Mouse (Mus musculus) v-Abl transformed pro-B cells (cell line): ENCODE measurements around the gene Suclg1.

ENCODE experiments used
- in situ Hi-C, 2 experiments: fragments of 400-800 bp; cut with MboI; formaldehyde crosslinking; loops; one replicate each; pipeline ENCODE4 v1.15.1; 2025; ENCODE audit not compliant: unreplicated experiment in 2 of 2

Suclg1 gene

DNA sequence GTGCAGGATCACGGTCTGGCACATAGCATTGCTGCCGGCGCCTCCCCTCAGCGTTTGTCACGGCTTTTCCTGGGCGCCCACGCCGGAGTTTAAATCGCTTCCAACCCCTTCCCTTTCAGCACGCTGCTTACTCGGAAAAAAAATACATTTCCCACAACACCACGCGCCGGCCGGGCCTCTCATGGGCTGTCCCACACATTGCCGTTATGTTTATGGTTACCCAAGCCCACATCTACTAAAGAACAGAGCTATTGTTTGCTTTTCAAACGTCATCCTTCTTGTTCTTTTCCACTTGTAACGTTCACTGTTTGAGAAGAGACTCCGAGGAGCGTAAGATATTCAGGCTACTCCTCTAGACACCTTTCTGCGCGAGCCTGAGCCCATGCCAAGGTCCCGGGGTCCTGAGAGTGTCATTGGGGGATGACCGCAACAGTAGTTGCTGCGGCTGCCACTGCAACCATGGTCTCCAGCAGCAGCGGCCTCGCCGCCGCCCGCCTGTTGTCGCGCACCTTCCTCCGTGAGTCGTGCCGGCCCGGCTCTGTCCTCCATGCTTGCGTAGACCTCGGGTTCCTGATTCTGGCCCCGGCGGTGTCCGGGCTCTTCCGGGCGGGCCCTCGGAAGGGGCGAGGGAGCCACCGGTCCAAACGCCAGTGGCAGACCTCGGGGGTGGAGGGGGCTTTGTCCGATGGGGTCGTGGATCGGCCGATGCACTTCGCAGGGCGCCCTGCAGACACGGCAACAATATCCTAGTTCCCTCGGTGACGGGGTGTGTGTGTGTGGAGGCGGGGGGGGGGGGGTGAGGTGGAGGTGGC lies at the start of gene Suclg1:
Gene Suclg1 (plus strand): TSS at position 146 of the 812 bp plus-strand sequence.
- in situ Hi-C loops = no loop called here

DNA sequence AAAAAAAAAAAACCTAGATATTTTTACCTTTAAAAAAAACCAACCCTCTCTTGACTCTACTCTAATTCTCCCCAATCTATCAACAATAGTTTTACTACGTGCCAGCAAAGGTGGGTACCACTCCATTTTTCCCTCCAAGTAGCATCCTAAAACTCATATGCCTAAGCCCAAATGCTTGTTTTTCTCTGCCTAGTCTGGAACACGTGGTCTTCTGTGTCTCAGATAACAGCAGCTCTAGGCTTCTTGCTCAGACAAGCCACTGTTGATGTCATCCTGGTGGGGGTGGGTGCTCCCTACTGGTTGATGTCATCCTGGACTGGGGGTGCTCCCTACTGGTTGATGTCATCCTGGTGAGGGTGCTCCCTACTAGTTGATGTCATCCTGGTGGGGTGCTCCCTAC lies 44.5 kb upstream of the Suclg1 start:
- in situ Hi-C loops = no loop called here

DNA sequence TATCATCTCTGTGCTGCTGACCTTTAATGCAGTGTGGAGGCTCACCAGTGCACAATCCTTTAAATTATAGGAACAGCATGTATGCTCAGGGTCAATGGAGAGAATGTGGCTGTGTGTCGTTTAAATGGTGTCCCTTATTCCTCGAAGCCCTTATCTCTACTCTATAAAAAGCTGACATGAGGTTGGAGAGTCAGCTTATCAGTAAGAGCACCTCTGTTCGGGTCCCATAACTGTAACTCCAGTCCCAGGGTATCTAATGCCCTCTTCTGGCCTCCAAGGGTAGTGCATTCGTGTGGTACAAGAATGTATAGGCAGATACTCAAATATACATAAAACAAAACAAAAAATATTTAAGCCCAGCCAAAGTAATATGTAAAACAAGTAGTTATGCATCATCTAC lies 43.2 kb upstream of the Suclg1 start:
- in situ Hi-C loops = no loop called here

DNA sequence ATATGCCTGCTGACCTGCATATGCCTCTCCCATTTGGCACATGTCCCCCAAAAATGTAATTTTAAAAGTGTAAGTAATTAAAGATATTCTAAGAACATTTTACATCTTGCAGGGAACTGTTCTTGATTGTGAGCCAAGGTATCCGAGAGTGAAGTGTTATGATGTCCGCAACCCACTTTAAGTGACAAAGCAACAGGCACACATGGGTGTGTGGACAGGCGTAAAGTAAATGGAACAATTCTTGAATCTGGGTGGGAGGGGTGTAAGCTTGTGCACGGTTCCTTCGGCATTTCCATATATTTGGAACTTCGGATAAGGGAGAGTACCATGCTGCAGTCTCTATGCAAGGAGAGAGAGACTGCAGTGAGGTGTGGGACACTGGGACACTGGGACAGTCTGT lies 38.6 kb upstream of the Suclg1 start:
- in situ Hi-C loops = no loop called here

DNA sequence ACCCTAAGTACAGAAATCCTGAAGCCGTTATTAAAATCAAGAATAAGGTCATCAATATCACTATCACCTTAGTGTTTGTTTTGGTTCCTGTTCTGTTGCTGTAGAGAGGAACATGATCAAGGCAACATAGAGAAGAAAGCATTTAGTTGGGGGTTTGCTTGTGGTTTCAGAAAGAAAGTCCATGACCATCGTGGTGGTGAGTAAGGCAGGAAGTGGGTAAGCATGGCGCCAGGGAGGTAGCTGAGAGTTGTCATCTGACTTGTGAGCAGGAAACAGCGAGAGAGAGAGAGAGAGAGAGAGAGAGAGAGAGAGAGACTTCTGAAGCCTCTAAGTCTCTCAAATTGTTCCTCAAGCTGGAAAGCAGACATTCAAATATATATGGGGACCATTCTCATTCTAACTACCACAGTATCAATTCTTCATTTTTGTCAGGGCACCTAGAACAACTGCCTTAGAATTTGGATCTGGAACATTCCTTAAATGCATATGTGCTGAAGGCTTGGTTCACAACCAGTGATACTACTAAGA lies 37.7 kb upstream of the Suclg1 start:
- in situ Hi-C loops = no loop called here

DNA sequence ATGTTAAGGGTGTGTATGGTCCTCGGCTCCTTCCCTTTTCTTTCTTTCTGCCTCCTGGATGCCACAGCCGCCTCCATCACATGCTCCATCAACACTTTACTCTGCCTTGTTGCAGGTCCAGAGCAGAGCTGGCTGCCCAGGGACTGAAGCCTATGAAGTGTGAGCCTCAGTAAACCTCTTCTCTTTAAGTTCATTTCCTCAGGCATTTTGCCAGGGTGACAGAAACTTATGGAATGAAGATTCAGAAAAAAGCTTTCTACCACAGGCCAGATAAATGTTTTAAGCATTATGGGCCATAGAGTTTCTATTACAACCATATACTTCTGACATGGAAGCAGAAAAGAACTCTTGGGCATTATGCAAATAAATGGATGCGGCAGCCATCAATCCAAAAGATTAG lies 37.1 kb upstream of the Suclg1 start:
- in situ Hi-C loops = no loop called here

DNA sequence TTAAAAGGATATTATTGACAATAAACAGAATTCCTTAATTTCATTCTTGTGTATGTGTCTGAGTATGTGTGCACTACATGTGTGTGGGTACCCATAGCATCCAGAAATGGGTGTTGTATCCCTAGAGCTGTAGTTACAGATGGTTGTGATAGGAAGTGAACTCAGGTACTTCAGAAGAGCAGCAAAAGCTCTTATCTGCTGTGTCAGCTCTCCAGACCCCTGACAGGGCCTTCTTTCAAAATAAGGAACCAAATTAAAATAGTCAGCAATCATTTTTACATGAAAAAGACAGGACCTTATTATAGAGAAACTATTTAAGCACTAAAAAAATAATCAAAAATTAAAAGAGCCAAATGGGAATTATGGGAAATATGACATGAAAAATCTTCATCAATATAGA lies 36.6 kb upstream of the Suclg1 start:
- in situ Hi-C loops = no loop called here

DNA sequence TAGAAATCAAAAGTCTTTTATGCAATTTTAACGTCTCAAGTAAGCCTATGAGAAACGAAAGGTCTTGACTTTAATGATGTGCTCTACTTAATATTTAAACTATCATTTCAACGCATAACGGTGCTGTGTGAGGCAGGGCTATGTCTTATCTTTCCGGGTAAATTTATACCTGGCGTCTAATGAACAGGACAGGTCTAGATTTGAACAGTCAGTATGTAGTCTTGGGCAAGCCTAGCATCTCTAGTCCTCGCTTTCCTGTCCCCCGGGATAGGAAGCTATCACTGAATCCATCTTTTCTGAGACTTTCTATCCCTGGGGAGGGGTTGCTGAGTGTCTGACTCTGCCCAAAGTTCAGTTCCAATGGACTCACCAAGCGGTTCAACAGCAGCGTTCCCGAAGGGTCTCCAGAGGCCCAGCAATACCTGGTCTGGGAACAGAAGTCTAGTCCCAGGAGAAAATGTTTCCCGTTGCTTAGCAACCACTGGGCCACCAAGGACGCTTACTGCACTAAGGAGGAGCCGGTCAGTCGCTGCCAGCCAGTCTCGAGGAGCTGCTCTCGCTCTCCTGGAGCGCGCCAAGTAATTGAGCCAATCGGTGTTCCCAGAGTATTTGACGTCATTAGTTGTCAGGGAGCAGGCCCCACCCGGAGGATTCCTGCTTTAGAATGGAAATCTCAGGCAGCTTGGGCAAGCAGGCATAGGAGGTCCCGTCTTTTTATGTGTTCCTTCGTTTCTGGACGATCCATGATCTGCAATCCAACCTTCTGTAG lies 26.8 kb upstream of the Suclg1 start, which contains the start of gene Dnah6:
Gene Dnah6 (minus strand): TSS at position 463 of the 769 bp plus-strand sequence.
- in situ Hi-C loops = loop anchor here (5.0 to 10.0 kb wide), 3 partner anchors 277 to 587 kb away; no protein-coding TSS in a partner anchor

DNA sequence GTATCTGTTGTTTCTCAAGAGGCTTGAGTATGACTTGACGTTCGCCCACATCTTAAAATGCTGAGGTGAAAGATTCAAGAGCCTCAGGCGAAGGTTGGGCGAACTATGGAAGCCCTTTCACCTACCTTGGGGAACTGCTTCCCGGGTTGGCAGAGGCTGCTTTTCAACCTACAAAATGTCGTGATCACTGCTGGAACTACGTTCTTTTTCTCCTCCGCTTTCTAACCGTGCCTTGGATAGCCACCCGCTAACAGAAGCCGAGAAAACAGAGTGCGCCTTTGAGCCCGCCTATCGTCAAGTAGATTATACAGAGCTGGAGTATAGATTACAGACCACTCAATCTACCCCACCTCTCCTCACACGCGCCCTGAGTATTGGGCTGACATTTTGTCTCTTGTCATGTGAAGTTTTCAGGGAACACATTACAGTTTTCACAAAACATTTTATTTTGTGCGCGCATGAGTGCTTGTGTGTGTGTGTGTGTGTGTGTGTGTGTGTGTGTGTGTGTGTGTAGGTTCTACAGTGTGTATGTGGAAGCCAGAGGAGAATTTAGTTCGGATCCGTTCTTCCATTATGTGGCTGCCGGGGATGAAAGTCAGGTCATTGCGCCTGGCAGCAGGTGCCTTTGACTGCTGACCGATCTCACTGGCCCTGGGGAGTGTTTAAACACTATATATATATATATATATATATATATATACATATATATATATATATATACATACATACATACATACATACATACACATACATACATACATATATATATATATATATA lies 26.0 kb upstream of the Suclg1 start:
- in situ Hi-C loops = loop anchor here (5.0 to 10.0 kb wide), 3 partner anchors 277 to 587 kb away; no protein-coding TSS in a partner anchor

DNA sequence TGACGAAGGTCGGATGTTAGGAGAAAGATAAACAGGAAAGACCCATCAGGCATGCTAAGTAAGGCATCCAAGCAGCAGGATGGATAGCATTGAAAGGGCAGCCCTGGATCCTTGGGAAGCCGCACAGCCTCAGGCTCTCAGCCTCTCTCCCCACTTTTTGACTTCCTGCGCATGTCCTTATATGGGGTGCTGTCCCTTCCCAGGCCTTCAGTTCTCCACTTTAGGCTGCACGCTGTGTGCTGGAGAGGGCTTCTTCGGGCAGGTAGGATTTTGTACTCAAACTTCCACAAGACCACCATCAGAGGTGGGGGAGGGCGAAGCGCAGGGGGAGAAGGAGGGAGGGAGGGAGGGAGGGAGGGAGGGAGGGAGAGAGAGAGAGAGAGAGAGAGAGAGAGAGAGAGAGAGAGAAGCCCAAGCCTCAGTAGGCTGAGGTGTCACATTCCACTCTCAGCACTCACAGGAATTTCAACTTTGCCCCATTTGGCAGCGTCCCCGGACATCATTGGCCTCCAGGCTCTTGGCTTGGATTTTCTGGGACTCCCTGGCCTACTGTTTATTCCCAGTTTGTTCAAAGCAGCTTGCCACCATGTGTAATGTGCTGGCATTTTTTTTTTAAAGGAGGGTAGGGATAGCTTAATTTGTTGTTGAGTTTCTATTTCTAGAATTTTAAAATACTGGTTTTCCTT lies 25.2 kb upstream of the Suclg1 start:
- in situ Hi-C loops = loop anchor here (5.0 to 10.0 kb wide), 3 partner anchors 278 to 588 kb away; no protein-coding TSS in a partner anchor

DNA sequence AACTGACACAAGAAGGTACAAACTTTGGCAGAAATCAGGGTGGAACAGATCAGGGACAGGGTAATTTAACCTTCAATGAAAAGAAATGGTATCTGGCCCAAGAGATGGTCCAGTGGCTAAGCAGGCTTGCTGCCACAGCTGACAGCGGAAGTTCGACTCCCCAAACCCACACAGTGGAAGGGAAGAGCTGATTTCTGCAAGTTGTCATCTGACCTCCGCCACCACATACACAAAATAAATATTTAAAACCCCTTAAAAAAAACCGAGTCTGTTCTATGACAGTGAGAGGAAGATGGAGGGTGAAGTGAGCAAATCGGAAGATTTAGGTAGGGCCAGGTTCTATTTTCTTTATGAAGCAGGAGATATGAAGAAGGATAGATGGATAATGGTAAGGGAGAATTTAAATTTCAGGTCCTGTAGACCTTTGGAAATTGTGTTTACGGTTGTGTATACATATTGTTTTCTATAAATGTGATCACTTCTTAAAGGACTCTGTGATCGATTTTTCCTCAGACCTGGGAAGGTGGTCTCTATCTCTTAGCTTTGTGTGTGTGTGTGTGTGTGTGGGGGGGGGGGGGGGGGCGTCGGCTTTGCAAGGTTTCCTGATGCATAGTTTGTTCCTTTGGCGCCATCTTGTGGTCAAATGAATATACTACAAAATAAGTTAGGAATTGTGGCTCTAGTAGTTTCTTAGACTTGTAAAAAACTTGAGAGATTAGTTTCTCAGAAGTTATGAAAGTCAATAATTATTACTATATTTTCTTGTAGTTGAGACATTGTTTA lies 20.6 kb upstream of the Suclg1 start:
- in situ Hi-C loops = loop anchor here (5.0 to 10.0 kb wide), 3 partner anchors 283 to 593 kb away; no protein-coding TSS in a partner anchor

DNA sequence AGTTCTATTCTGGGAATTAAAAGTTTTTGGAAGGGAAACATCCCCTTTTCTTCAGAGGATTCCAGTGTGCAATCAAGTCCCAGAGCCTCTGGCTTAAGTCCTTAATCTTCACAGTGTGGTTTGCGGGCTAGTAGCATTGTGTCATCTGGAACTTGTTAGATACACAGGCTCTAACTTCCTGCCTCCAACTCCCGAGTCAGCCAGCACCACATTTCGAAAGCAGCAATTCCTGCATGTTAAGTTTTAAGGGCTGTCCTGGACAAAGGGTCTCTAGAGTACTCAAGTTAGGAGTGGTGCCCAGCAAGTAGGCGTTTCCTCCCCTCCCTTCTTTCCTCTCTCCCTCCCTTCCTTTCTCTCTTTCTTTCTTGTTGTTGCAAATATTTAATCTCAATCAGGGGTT lies 19.8 kb upstream of the Suclg1 start:
- in situ Hi-C loops = loop anchor here (5.0 to 10.0 kb wide), 3 partner anchors 284 to 594 kb away; no protein-coding TSS in a partner anchor

DNA sequence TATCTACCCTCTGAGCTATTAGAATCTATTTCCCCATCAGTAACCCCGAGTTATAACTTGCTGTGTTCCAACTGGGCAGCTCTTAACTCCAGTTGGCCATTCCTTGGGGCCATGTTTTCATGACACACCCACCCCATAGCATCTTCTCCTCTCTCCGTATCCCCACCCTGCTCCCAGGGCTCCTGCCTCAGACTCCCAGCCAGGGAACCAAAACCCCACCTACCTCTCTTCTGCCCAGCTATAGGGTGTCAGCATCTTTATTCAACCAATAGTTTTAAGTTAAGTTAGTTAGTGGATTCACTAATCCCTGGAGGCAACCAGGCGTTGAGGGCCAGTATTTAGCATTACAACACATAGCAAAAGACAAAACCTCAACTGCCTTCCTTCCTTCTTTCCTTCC lies 19.3 kb upstream of the Suclg1 start:
- in situ Hi-C loops = loop anchor here (5.0 to 10.0 kb wide), 3 partner anchors 284 to 594 kb away; no protein-coding TSS in a partner anchor

DNA sequence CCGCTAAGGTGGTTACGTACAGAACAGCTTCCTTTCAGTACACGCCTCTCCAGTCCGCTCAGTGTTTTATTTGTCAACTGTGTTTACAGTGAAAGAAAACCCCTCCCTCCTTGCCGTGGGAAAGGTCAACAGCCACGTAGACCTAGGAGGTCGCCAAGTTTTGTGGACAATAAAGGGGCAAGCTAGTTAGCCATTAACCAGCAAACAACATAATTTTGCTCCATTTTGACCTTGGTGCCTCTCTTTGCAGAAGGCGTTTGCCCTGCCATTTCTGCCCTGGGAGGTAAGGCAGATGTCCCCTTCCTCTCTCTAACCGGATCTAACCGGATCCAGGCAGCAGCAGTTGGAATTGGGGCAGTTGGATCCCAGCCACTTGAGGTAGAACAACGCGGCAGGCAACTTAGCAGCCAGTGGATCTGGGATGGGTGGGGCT lies 16.0 kb upstream of the Suclg1 start:
- in situ Hi-C loops = no loop called here

DNA sequence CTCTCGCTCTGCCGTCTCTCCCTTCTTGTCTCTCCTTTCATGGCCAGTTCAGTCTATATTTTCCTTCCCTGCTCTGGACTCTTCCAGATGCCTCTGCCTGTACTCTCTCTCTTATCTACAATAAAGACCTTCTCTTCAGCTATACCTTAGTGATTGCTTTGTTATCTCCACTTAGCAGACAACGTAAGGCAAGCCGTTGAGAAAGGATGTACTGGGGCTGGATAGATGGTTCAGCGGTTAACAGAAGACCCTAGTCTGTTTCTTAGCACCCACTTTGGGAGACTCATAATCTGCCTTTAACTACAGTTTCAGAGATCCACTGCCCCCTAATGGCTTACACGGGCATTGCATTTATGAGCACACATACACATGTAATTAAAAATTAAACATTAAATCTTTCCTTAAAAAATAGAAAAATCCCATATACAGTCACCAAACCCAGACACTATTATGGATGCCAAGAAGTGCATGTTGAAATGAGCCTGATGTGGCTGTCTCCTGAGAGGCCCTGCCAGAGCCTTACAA lies 14.9 kb upstream of the Suclg1 start:
- in situ Hi-C loops = no loop called here

DNA sequence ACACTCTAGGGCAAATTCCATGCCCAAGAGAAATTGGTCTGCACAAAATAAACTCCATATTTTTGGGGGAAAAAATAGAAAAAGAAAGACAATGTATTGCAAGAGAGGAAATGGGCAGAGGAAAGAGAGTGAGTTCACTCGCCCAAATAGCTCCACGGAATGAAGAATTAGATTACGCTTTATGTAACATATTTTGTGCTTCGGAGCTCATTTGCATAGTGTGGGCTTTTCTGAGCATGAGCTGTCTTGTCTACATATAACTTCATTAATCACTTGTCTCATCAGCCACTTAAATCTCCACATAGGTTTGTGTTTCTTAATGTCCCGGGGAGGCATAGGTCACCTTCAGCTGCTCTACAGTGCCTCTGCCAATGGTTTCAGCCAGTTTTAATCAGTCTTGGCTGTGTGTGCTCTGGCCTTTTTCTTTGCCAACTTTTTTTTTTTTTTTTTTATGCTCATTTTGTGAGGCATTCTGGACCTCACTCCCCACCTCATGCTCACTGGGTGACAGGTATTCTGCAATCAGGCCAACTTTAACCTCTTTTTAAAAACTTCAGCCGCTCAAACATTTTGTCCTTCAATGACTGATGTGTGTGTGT lies 13.8 kb upstream of the Suclg1 start:
- in situ Hi-C loops = no loop called here

DNA sequence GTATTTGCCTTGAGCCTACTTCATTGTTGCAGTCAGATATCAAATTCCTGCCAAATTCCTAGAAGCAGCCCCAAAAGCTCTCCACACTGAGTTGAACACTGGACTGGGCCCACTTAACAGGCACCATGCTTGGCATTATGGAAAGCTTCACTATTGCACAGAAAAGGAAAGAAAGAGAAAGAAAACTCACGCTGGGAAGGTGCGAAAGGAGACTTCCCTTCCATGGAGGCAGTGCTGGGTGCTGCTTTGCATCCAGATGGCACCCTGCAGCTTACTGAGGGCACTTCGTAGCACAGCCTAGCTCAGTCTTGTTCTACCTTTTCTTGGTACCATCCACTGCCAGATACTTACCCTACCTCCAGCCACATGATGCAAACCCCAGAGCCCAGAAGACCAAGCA lies 12.5 kb upstream of the Suclg1 start:
- in situ Hi-C loops = no loop called here

DNA sequence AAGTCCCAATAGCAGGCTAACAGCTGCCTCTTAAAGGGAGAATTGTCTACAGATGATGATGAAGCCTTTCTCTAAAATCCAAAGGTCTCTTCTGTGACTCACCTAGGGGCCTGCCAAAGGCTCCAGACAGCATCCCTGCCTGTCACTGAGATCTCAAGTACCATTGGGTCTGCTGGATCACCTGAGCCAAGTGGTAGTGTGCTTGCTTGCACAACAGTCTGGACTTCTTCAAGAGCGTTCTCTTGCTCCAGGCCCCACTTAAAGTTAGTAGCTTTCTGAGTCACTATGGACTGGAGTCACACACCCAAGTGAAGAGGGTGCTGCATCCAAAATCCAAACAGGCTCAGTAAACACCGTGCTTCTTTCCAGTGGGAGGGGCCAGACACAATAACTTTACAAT lies 1.4 kb upstream of the Suclg1 start:
- in situ Hi-C loops = no loop called here
